Mouse (Mus musculus): ENCODE measurements around the gene Lrba. TPM values are rescaled to one million over a fixed set of nuclear protein-coding genes. Genes with fewer than 3 reads are reported as not detected.
A peak's percentile ranks its signal among the peaks of the same experiment; 100 is the strongest.

Lrba gene
- polyA plus RNA-seq, 1 experiment from 2014 or later = 8.8 TPM

DNA sequence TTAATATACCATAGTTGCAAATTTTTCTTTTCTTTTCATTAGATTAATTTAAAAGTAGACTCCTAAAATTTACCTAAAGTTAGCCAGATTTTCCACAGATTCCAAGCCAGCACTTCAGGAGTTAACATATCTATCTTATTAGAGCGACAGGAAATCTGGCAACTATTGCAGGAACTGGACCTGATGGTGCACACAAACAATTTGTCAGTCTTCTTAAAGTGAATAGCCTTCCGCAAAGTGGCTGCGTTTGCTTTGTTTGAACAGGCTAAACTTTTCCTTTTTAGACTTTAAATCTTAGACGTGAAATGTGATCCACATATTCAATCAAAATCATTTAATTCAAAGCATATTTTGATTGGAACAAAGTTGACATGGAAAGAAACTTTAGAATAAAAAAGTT lies 485.0 kb downstream of the Lrba start:
- WGBS = 33% methylated on average over 4 of the region's 4 CpGs

DNA sequence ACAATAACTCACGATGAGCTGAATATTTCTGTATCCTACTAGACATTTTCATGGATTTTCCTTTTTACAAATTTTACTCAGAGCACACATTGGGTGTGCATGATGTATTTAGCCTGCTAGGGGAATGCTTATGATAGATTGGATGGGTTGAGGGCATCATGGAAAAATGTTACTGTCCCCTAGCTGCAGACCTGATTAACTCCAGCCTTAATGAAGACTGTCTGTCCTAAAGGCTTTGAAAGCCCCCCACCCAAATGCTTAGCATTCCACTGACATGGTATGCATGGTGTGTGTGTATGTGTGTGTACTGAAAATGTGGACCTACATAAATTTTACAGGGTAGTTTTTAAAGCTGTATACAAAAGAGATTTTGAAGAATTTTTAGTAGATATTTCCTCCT lies 487.1 kb downstream of the Lrba start:
- Histone ChIP-seq H3K9ac (replicated peaks) (no peak overlapping the region), H3K4me1 (peaks cover 2% of the 10 kb centered on the region; the same call in 1 of the 2 replicates), H3K4me2 (replicated peaks) (no peak overlapping the region), H3K4me3 (no peak overlapping the region), H3K9me3 (no peaks in the 10 kb centered on the region), H3K27ac (replicated peaks) (no peak overlapping the region), H3K27me3 (no peaks in the 10 kb centered on the region), H3K36me3 (no peaks in the 10 kb centered on the region)
- ATAC-seq (ENCODE audit: low FRiP score, low read depth) = 0 out of 2 replicates have a peak, but pooled peaks have one; percentile 27
- whole genome bisulfite sequencing = 57% methylated on average over 1 of the region's 1 CpGs

More for the DNA sequence above, 485.0 kb downstream of the Lrba start:
- H3K4me2 ChIP-seq (replicated peaks) = no peak overlapping the region
- no peaks in the 10 kb centered on the region for H3K27me3 ChIP-seq
- H3K9ac ChIP-seq (replicated peaks) = no peak overlapping the region
- no peaks in the 10 kb centered on the region for H3K9me3 ChIP-seq
- H3K27ac ChIP-seq (replicated peaks) = no peak overlapping the region
- H3K4me1 ChIP-seq = peaks cover 2% of the 10 kb centered on the region; the same call in 1 of the 2 replicates
- no peak overlapping the region for H3K4me3 ChIP-seq
- no peaks in the 10 kb centered on the region for H3K36me3 ChIP-seq
- no peak for ATAC-seq (ENCODE audit: low FRiP score, low read depth)

DNA sequence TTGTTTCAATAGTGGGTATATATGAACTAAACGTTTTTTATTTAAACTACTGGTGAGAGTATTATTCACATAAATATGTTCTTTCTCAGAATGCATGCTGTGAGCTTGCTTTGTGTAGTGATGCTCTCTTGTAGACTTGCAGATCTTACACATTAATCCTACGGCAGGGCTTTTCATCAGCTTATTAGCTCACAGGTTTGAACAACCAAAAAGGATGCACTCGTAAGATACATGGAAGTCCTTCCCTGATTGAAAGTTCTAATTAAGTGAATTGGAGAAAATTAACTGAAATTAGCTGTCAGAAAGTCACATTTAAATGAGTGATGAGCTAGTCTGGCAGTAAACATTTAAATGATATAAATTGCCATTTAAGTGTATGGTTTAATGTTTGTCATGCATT lies 488.3 kb downstream of the Lrba start:
- Histone ChIP-seq H3K9me3 (no peaks in the 10 kb centered on the region), H3K27me3 (no peaks in the 10 kb centered on the region), H3K27ac (replicated peaks) (no peak overlapping the region), H3K4me1 (peaks cover 2% of the 10 kb centered on the region; the same call in 1 of the 2 replicates), H3K4me2 (replicated peaks) (no peak overlapping the region), H3K4me3 (no peak overlapping the region), H3K9ac (replicated peaks) (no peak overlapping the region), H3K36me3 (no peaks in the 10 kb centered on the region)
- ATAC-seq (ENCODE audit: low FRiP score, low read depth) = no peak
- WGBS = 14% methylated on average over 3 of the region's 3 CpGs

DNA sequence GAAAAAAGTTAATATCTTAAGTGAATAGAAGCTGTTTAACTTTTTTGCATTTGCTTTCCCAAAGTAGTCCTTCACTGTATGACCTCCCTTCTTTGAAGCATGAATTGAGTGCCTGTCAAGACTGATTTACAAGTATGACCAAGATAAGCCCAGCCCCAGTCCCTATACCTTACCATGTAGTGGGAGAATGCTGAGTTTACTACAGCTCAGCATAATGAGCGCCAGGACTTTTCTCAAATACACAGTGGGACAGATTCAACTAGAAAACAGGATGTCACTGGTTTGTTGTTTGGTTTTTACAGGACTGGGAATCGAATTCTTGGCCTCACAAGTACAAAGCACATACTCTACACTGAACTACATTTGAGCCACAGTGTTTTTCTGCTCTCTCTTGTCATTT lies 490.0 kb downstream of the Lrba start:
- Histone ChIP-seq H3K9me3 (no peaks in the 10 kb centered on the region), H3K9ac (replicated peaks) (no peak overlapping the region), H3K27me3 (no peaks in the 10 kb centered on the region), H3K4me1 (peaks cover 2% of the 10 kb centered on the region; the same call in 1 of the 2 replicates), H3K27ac (replicated peaks) (no peak overlapping the region), H3K4me3 (no peak overlapping the region), H3K4me2 (replicated peaks) (no peak overlapping the region), H3K36me3 (no peaks in the 10 kb centered on the region)
- WGBS = 59% methylated on average over 2 of the region's 2 CpGs
- no peak for ATAC-seq (ENCODE audit: low FRiP score, low read depth)

DNA sequence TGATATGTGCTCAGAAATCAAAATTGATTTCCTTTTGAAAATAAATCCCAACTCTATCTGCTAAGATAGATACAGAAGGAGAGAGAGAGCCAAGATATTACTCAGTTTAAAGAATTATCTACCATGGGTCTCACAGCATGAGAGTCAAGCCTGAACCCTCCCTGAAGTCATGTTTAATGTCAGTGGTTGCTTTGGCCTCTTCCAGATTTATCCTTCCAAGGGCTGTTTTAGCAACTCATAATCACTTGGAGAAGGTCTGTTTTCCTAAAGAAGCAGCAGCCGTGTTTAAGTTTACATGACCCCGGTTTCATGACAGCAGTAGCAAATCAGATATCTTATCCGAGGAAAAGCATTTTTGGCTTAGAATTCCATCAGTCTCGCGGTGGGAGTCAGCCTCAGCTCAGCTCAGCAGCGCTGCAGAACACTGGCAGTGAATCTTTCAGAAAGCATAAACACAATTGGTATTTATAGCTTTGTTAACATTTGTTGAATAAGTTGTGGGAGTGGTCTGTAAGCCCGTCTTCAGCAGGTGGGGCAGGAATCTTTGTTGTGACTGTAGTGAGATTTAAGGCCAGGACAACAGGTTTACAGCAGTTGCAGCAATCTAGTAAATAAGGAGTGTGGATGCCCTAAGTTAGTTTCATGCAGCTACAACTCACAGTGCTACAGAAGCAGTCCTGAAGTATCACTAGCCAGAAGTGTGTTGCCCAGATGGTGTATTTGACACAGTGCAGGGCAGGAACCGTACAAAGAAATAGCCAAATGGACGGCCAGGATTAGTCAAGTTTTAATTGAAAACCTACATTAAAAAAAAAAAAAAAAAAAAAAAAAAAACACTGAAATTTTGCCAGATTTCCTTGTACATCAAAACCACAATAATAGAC lies 499.2 kb downstream of the Lrba start:
- Histone ChIP-seq H3K27me3 (no peaks in the 10 kb centered on the region), H3K27ac (replicated peaks) (0 out of 2 replicates have a peak overlapping the region, but pooled peaks have one; percentile 39), H3K4me2 (replicated peaks) (peak overlapping the region; percentile 14; the same call in 1 of the 2 replicates), H3K36me3 (no peaks in the 10 kb centered on the region), H3K9ac (replicated peaks) (no peak overlapping the region), H3K4me1 (peaks cover 14% of the 10 kb centered on the region), H3K4me3 (no peak overlapping the region), H3K9me3 (no peaks in the 10 kb centered on the region)
- no peak for ATAC-seq (ENCODE audit: low FRiP score, low read depth)
- 33% methylated on average over 9 of the region's 9 CpGs for WGBS

DNA sequence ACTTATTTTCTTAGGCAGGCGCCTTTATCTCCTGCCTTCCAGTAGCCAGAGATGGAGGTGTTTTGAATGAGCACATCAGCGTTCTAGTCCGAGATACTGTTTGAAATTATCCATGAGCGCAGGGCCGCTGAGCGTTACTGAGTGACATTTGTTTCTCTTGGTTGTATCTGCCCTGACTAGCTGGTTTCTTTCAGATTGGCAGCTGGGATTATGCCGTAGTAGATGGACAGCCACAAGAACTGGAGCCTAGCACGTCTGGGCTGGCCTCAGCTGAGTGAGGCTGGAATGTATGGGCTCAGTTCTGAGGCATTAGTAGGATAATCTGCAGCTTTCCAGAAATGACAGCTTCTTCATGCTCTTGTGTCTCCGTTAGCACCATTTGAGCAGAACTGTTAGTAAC lies 500.6 kb downstream of the Lrba start:
- no peak overlapping the region for H3K4me2 ChIP-seq (replicated peaks)
- ATAC-seq (ENCODE audit: low FRiP score, low read depth) = no peak
- H3K4me3 ChIP-seq = no peak overlapping the region
- 59% methylated on average over 9 of the region's 9 CpGs for WGBS
- H3K36me3 ChIP-seq = no peaks in the 10 kb centered on the region
- H3K4me1 ChIP-seq = peaks cover 14% of the 10 kb centered on the region
- no peaks in the 10 kb centered on the region for H3K27me3 ChIP-seq
- no peaks in the 10 kb centered on the region for H3K9me3 ChIP-seq
- no peak overlapping the region for H3K9ac ChIP-seq (replicated peaks)
- no peak overlapping the region for H3K27ac ChIP-seq (replicated peaks)

DNA sequence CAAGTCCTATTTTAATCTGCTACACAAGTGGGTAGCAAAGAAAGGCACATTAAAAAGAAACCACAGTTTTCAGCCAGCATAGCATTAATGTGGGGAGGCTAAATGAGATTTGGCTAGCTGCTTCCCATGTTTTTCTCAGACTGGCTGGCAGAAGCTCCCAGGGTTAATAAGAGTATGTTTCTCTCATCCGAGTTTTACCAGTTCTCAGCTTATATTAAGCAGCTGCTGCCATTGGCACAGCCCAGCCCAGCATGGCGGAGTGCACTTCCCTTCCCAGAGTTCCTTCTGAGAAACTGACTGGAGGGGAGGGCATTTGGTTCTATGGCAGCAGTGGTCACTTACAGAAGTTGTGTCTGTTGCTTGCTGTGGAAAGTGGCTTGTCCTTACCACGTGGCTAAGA lies 514.4 kb downstream of the Lrba start:
- Histone ChIP-seq H3K9ac (replicated peaks) (no peak overlapping the region), H3K27ac (replicated peaks) (no peak overlapping the region), H3K27me3 (no peaks in the 10 kb centered on the region), H3K4me3 (no peak overlapping the region), H3K9me3 (no peaks in the 10 kb centered on the region), H3K4me1 (0 out of 2 replicates have a peak, but pooled peaks cover 2% of the 10 kb centered on the region), H3K4me2 (replicated peaks) (no peak overlapping the region), H3K36me3 (no peaks in the 10 kb centered on the region; the same call in 1 of the 2 replicates)
- 76% methylated on average over 3 of the region's 3 CpGs for WGBS
- ATAC-seq (ENCODE audit: low FRiP score, low read depth) = no peak

DNA sequence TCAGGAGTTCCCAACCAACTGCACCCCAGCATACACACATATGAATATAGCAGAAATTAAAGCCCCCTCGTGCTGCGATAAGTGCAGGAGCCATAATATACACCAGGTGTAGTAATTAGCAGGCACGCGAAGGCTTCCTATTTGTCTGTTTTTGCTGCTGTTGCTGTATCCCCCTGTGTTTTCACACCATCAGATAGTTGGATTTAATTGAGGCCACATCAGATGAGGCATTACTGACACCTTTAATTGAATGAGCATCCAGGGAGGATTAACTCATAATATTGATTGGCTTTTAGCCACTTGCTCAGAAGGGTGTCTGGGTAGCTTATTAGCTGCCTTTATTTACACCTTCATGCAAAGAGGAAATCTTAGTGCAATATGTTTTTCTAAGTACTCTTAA lies 515.3 kb downstream of the Lrba start:
- no peaks in the 10 kb centered on the region; the same call in 1 of the 2 replicates for H3K36me3 ChIP-seq
- 0 out of 2 replicates have a peak, but pooled peaks cover 2% of the 10 kb centered on the region for H3K4me1 ChIP-seq
- H3K9me3 ChIP-seq = no peaks in the 10 kb centered on the region
- 67% methylated on average over 4 of the region's 4 CpGs for WGBS
- H3K4me2 ChIP-seq (replicated peaks) = no peak overlapping the region
- H3K27me3 ChIP-seq = no peaks in the 10 kb centered on the region
- H3K27ac ChIP-seq (replicated peaks) = no peak overlapping the region
- no peak overlapping the region for H3K9ac ChIP-seq (replicated peaks)
- no peak for ATAC-seq (ENCODE audit: low FRiP score, low read depth)
- no peak overlapping the region for H3K4me3 ChIP-seq

DNA sequence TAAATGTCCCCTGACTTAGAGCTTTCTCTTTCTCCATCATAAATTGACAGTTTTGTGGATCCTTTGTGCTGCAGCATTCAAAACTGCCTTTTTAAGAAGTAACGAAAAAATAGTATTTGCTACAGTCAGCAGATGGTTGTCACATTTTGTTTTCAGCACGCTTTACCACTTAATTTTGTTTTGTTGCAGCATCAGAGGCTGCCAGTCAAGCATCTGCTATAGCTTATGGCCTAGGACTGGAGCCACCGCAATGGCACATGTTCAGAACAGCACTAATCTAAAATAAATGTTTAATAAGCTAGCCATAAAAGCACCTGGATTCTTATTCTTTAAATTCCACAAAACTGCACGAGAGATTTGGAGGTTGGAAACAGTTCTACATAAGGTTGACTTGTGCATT lies 520.9 kb downstream of the Lrba start:
- no peak overlapping the region for H3K9ac ChIP-seq (replicated peaks)
- H3K4me2 ChIP-seq (replicated peaks) = no peak overlapping the region
- H3K9me3 ChIP-seq = no peaks in the 10 kb centered on the region
- H3K4me1 ChIP-seq = peaks cover 16% of the 10 kb centered on the region
- peak overlapping the region; percentile 65; the same call in 1 of the 2 replicates for H3K27ac ChIP-seq (replicated peaks)
- H3K36me3 ChIP-seq = no peaks in the 10 kb centered on the region; the same call in 1 of the 2 replicates
- no peaks in the 10 kb centered on the region for H3K27me3 ChIP-seq
- WGBS = 61% methylated on average over 4 of the region's 4 CpGs
- ATAC-seq (ENCODE audit: low FRiP score, low read depth) = no peak
- H3K4me3 ChIP-seq = no peak overlapping the region

DNA sequence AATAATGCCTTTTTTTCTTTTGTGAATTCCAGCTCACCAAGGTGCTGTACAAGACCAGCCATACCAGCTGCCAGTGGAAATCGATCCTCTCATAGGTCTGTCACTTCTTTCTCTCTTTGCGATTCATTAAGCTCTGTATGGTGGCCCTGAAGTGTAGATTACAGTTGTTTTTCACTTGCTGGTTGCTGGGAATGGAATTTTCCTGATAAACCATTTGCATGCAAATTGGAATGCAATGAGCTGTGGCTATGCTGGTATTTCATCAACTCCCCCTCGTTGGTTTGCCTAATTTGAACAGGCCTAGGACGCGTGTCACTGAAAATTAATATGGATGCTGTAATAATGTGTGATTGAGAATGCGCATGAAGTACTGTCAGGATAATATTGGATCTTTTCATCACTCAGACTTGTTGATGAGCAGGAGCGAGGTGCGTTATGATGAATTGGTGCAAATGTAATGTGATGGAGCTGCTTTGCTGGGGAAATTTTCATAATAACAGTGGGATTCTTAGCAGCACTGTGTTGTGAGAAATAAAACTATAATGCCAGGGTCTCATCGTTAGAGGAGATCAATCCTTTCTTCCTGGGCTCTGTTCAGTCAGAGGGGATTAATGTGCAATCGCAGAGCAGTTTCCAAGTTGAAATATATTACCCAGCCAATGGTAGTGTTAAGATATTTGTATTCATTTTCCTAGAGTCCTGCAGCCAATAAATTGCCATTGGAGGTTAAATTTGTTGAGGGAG lies 521.5 kb downstream of the Lrba start:
- Histone ChIP-seq H3K27me3 (no peaks in the 10 kb centered on the region), H3K9me3 (no peaks in the 10 kb centered on the region), H3K27ac (replicated peaks) (peak overlapping the region; percentile 65), H3K9ac (replicated peaks) (no peak overlapping the region), H3K4me1 (peaks cover 20% of the 10 kb centered on the region), H3K4me3 (no peak overlapping the region), H3K4me2 (replicated peaks) (peak overlapping the region; percentile 22; the same call in 1 of the 2 replicates), H3K36me3 (no peaks in the 10 kb centered on the region; the same call in 1 of the 2 replicates)
- ATAC-seq (ENCODE audit: low FRiP score, low read depth) = peak; percentile 60; the same call in 1 of the 2 replicates
- WGBS = 44% methylated on average over 10 of the region's 10 CpGs

DNA sequence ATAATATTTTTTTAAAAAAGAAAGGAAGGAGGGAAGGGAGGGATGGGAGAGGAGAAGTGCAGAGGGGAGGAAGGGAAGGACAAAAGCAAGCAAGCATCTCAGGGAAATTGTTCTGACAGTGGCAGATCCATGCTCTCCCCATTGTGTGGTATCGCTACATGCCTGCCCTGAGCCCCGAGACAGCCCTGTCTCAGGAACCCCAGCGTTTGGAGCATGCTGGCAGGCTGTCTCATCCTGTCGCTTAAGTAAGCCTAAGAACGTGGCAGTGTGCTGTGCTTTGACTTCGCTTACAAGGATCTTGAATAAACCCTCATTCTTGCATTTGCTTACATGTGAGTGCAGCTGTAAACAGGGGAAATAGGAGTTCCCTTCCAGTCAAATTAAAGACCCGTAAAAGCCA lies 526.2 kb downstream of the Lrba start:
- peak overlapping the region; percentile 21 for H3K4me2 ChIP-seq (replicated peaks)
- ATAC-seq (ENCODE audit: low FRiP score, low read depth) = 0 out of 2 replicates have a peak, but pooled peaks have one; percentile 38
- H3K27me3 ChIP-seq = 0 out of 2 replicates have a peak, but pooled peaks cover 3% of the 10 kb centered on the region
- no peaks in the 10 kb centered on the region for H3K9me3 ChIP-seq
- H3K36me3 ChIP-seq = no peaks in the 10 kb centered on the region
- H3K4me1 ChIP-seq = peaks cover 17% of the 10 kb centered on the region
- no peak overlapping the region for H3K9ac ChIP-seq (replicated peaks)
- H3K4me3 ChIP-seq = no peak overlapping the region
- peak overlapping the region; percentile 55 for H3K27ac ChIP-seq (replicated peaks)
- 17% methylated on average over 7 of the region's 7 CpGs for WGBS

All from midbrain, embryonic 12.5 days (tissue).